Mouse (Mus musculus) MEL (cell line): Measurements from ENCODE around the gene Slc5a5.

Source experiments
- CTCF ChIP-seq, 3 experiments: IDR thresholded peaks in 2 of 3; conservative IDR thresholded peaks in 1 of 3; 2 replicates each; pipeline ENCODE4 v1.5.1; 2011 to 2012; ENCODE audit warnings: low read length in 3 of 3, low read depth in 2 of 3, mild to moderate bottlenecking in 2 of 3, improper control_type of control experiment in 1 of 3, inconsistent platforms in 1 of 3, mixed read lengths in 1 of 3, moderate library complexity in 1 of 3; ENCODE audit not compliant: control insufficient read depth in 1 of 3, insufficient read depth in 1 of 3, poor library complexity in 1 of 3, severe bottlenecking in 1 of 3
- E2F4 ChIP-seq: IDR thresholded peaks from 2 replicates; pipeline ENCODE4 v1.6.1; 2011; ENCODE audit warnings: low read depth, low read length, improper control_type of control experiment, borderline replicate concordance
- POLR2A ChIP-seq, 2 experiments: IDR thresholded peaks; 2 replicates each; pipeline ENCODE4 v1.6.1; 2011 to 2012; ENCODE audit warnings: low read length in 2 of 2, mild to moderate bottlenecking in 2 of 2, control low read depth in 1 of 2, improper control_type of control experiment in 1 of 2, low read depth in 1 of 2, moderate library complexity in 1 of 2; ENCODE audit not compliant: control insufficient read depth in 1 of 2, insufficient read depth in 1 of 2, poor library complexity in 1 of 2

GRCm38 (mm10) chr8:70891356-70891755, 1.2 kb downstream of the Slc5a5 start:
- TF ChIP-seq POLR2A (IDR thresholded peaks at IDR 0.05; ENCODE audit: control insufficient read depth in 1 of 2, insufficient read depth in 1 of 2, low read depth in 1 of 2, low read length in 2 of 2, poor library complexity in 1 of 2) (no peak), E2F4 (no peak), CTCF (IDR thresholded peaks at IDR 0.05 in 2 of 3, conservative IDR thresholded peaks at IDR 0.05 in 1 of 3; ENCODE audit: control insufficient read depth in 1 of 3, insufficient read depth in 1 of 3, low read depth in 2 of 3, low read length in 3 of 3, poor library complexity in 1 of 3, severe bottlenecking in 1 of 3) (no peak)
